Mouse (Mus musculus) lung, embryonic 15.5 days (tissue): Measurements from ENCODE around the gene Gatd1. TPM values are rescaled to one million over a fixed set of nuclear protein-coding genes. Genes with fewer than 3 reads are reported as not detected.
A peak's percentile ranks its signal among the peaks of the same experiment; 100 is the strongest.

Experiments
- ATAC-seq: fragments of 200-750 bp; cut with Nextera tagmentation; 2 replicates; pipeline ENCODE4 v1.8.0; 2017; ENCODE audit warnings: moderate number of reproducible peaks, borderline replicate concordance; ENCODE audit not compliant: low FRiP score, low TSS enrichment; ENCODE audit errors: extremely low read depth
- H3K27ac ChIP-seq: fragments of 300-500 bp; sonication (generic); 2 replicates; pipeline ENCODE4 v1.5.1; 2015; ENCODE audit warnings: moderate library complexity, mild to moderate bottlenecking, inconsistent platforms
- H3K27me3 ChIP-seq: fragments of 300-500 bp; sonication (generic); 2 replicates; pipeline ENCODE4 v1.6.1; 2015; ENCODE audit warnings: inconsistent platforms
- H3K36me3 ChIP-seq: fragments of 300-500 bp; sonication (generic); 2 replicates; pipeline ENCODE4 v1.6.1; 2015; ENCODE audit warnings: inconsistent platforms
- H3K4me1 ChIP-seq: fragments of 300-500 bp; sonication (generic); 2 replicates; pipeline ENCODE4 v1.6.1; 2015; ENCODE audit warnings: inconsistent platforms
- H3K4me2 ChIP-seq: fragments of 300-500 bp; sonication (generic); 2 replicates; pipeline ENCODE4 v1.6.1; 2015; ENCODE audit warnings: inconsistent platforms, mild to moderate bottlenecking, moderate library complexity
- H3K4me3 ChIP-seq: fragments of 300-500 bp; sonication (generic); 2 replicates; pipeline ENCODE4 v1.5.1; 2015; ENCODE audit warnings: mild to moderate bottlenecking, inconsistent platforms
- H3K9ac ChIP-seq: fragments of 300-500 bp; sonication (generic); 2 replicates; pipeline ENCODE4 v1.6.1; 2015; ENCODE audit warnings: inconsistent platforms
- H3K9me3 ChIP-seq: fragments of 300-500 bp; sonication (generic); 2 replicates; pipeline ENCODE4 v1.6.1; 2016; ENCODE audit warnings: inconsistent platforms
- WGBS: fragments of 180-500 bp; shearing (Covaris S2); methylation state at CpG from one replicate; pipeline ENCODE4 v1.1.7; 2015; 5-methylcytosine and 5-hydroxymethylcytosine counted together
- polyA plus RNA-seq: library from polyadenylated mRNA; unstranded; fragments of >200 nt; fragmentation: Nextera tagmentation; extraction: Ambion mirVana; gene quantifications from 2 replicates; pipeline ENCODE4 v1.2.1, GENCODE M21; 2015

The Gatd1 gene
- polyA plus RNA-seq, 1 experiment from 2014 or later: 51.8 TPM

DNA sequence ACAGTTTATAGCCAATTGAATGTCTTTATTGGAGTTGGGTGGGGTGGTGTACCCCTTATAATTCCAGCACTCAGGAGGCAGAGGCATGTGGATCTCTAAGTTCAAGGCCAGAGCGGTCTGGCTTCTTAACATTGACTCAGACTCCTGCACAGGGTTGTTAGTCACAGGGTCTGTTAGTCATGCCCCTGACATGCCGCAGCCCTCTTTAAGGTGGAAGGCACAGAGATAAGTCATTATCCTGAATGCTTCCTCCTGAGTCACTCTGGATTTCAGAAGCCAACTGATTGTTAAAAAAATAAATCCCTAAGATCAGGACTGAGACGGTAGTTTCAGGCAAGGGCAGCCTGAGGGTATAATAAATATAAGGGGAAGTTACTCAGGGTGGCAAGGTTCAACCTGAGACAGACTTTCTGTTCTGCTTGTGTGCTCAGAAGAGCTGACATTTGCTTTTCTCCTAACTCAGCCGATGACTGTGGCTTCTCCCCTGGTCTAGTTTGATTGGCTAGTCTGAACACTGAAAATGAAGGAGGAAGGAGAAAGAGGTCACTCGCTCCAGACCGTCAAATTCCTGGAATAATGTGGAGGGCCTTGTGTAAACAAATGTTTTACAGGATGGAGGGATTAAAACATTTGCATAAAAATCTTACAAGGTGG is 41.9 kb downstream of the Gatd1 start:
- H3K27ac ChIP-seq: no peak overlapping the region
- WGBS: 28% methylated on average over 6 of the region's 6 CpGs
- no peak overlapping the region for H3K4me3 ChIP-seq
- no peaks in the 10 kb centered on the region for H3K36me3 ChIP-seq
- no peaks in the 10 kb centered on the region for H3K27me3 ChIP-seq
- no peak overlapping the region for H3K9ac ChIP-seq
- H3K4me1 ChIP-seq: peaks cover 2% of the 10 kb centered on the region; the same call in 1 of the 2 replicates
- no peak for ATAC-seq
- no peaks in the 10 kb centered on the region for H3K9me3 ChIP-seq
- no peak overlapping the region for H3K4me2 ChIP-seq

DNA sequence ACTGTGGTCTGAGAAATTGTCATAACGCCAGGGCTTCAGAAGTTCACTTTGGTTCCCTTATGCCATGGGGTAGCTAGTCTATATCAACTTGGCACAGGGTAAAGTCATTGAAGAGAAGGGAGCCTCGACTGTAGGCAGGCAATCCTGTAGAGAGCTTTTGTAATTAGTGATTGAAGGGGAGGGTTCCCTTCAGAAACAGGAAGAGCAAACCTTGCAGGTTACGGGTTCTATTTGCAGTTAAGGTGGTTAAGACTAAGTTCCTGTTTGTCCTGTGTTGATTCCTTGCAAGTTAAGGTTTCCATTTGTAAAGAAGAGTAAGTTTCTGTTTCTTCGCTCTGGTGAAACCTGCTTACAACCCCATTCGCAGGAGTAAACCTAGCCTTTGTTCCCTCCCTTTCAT is 44.0 kb downstream of the Gatd1 start:
- 58% methylated on average over 5 of the region's 5 CpGs for WGBS
- H3K9me3 ChIP-seq: no peaks in the 10 kb centered on the region
- no peak for ATAC-seq

DNA sequence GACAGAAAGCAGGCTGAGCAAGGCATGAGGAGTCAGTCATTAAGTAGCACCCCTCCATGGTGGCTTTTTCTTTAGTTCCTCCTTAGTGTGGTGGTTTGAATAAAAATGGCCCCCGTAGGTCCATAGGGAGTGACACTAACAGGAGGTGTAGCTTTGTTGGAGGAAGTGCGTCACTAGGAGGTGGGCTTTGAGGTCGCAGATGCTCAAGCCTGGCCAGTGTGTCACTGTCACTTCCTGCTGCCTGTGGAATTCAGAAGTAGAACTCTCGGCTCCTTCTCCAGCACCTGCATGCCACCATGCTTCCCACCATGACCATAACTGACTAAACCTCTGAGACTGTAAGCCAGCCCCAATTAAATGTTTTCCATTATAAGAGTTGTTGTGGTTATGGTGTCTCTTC is 46.6 kb downstream of the Gatd1 start:
- Histone ChIP-seq H3K36me3 (no peaks in the 10 kb centered on the region), H3K4me1 (peaks cover 2% of the 10 kb centered on the region; the same call in 1 of the 2 replicates), H3K4me3 (no peak overlapping the region), H3K27me3 (no peaks in the 10 kb centered on the region), H3K27ac (no peak overlapping the region), H3K9me3 (no peaks in the 10 kb centered on the region), H3K9ac (no peak overlapping the region), H3K4me2 (no peak overlapping the region)
- WGBS: 74% methylated on average over 4 of the region's 4 CpGs
- no peak for ATAC-seq

More for the DNA sequence above, 44.0 kb downstream of the Gatd1 start:
- no peak overlapping the region for H3K4me3 ChIP-seq
- H3K4me2 ChIP-seq: no peak overlapping the region
- H3K9ac ChIP-seq: no peak overlapping the region
- H3K27ac ChIP-seq: no peak overlapping the region
- peaks cover 2% of the 10 kb centered on the region; the same call in 1 of the 2 replicates for H3K4me1 ChIP-seq
- no peaks in the 10 kb centered on the region for H3K27me3 ChIP-seq
- no peaks in the 10 kb centered on the region for H3K36me3 ChIP-seq

DNA sequence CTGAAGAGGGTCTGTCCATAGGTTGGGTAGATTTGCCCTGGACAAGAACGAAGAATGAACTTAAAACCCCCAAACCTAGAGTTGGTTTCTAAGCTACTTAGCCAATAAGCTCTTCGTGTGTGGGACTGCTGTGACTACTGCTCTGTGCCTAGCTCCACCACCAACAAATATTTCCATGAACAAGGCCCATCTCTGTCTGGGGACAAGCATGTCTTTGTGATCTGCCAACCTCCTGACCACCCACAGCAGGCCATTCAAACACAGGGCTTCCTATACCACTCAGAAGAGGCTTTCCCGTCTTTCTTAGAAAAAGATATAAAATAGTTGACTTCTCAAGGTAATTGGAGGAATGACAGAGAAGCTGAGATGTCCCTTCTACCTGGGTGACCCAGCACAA is 48.9 kb downstream of the Gatd1 start:
- 56% methylated on average over 3 of the region's 3 CpGs for WGBS
- peaks cover 6% of the 10 kb centered on the region; the same call in 1 of the 2 replicates for H3K27me3 ChIP-seq
- H3K4me3 ChIP-seq: no peak overlapping the region
- H3K4me2 ChIP-seq: no peak overlapping the region
- ATAC-seq: no peak
- H3K9ac ChIP-seq: no peak overlapping the region
- H3K36me3 ChIP-seq: no peaks in the 10 kb centered on the region
- H3K9me3 ChIP-seq: no peaks in the 10 kb centered on the region
- 0 out of 2 replicates have a peak, but pooled peaks cover 13% of the 10 kb centered on the region for H3K4me1 ChIP-seq
- no peak overlapping the region for H3K27ac ChIP-seq

DNA sequence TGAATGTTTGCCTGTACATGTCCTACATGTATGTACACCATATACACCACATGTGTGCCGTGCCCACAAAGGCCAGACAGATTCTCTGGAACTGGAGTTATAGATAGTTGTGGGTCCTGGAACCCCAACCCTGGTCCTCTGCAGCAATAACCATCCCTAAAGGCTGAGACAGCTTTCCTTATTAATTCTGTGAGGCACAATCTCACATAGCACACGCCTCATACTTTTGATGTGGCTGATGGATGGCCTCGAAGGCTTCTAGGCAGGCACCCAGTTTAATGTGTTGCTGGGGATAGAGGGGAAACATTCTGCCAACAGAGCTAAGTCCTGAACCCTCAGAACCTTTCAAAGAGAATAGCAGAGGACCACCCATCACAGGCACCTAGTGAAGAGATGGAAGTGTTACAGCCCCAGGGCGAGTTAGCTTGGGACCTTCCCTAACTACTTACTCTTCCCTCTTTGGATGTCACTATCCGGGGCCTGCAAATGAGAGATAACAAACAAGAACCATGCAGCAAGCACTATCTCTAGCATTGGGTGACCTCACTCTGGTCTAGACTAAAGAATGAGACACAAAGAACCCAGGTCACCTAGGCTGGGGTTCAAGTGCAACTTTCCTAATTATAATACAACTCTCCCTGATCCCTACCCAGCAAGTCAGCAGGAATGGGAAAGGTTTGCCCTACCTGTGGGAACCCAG is 49.4 kb downstream of the Gatd1 start:
- no peak overlapping the region for H3K27ac ChIP-seq
- peaks cover 6% of the 10 kb centered on the region; the same call in 1 of the 2 replicates for H3K27me3 ChIP-seq
- 64% methylated on average over 5 of the region's 5 CpGs for WGBS
- H3K4me2 ChIP-seq: no peak overlapping the region
- H3K36me3 ChIP-seq: no peaks in the 10 kb centered on the region
- 0 out of 2 replicates have a peak, but pooled peaks cover 13% of the 10 kb centered on the region for H3K4me1 ChIP-seq
- no peak overlapping the region for H3K9ac ChIP-seq
- H3K9me3 ChIP-seq: no peaks in the 10 kb centered on the region
- no peak for ATAC-seq
- no peak overlapping the region for H3K4me3 ChIP-seq

DNA sequence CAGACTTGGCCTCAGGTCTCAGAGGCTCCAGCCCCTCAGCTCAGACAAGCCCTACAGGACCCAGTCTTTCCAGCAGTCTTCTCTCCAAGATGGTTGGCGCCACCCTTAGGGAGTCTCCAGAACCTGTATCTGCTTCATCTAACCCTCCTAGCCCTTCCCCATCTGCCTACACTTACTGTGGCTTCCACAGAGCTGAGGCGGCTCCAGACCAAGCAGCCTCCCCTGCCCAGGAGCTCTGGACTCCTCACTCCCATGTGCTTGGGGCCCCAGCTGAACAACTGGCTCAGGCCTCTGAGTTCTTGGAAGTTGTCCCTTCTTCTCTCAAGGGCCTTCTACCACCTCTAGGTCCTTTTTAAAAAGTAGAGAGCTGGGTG is 50.2 kb downstream of the Gatd1 start:
- H3K4me1 ChIP-seq: 0 out of 2 replicates have a peak, but pooled peaks cover 13% of the 10 kb centered on the region
- H3K4me3 ChIP-seq: no peak overlapping the region
- H3K36me3 ChIP-seq: no peaks in the 10 kb centered on the region
- H3K9me3 ChIP-seq: no peaks in the 10 kb centered on the region
- peaks cover 6% of the 10 kb centered on the region; the same call in 1 of the 2 replicates for H3K27me3 ChIP-seq
- H3K9ac ChIP-seq: no peak overlapping the region
- 64% methylated on average over 2 of the region's 2 CpGs for WGBS
- no peak overlapping the region for H3K27ac ChIP-seq
- no peak overlapping the region for H3K4me2 ChIP-seq
- no peak for ATAC-seq

DNA sequence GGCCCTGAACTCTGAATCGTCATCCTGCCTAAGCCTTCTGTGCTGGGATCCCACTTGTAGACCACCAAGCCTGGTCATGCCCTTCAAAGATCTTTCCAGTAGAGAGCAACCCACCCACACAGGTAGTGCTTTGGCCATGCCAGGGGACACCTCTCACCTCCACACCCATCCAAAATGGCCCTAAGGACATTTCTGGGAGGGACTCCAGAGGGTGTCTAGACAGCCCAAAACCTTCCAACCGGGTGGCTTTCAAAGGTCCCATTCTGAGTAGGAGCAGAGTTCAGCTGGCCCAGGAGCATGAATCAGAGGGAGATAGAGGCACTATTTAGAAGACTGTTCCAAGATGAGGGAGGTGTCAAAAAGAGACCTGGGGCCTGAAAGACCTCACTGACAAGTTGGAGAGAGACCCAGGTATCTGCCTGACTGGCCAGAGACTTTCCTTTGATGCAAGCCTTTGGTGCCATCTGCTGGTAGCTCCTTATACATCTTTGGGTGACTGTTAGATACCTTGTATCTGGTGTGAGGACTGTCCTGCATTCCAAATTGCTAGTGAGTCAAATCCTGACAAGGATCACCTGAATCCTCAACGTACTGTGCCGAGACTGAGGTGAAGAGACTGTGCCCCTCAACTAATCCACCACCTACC is 50.7 kb downstream of the Gatd1 start:
- H3K4me1 ChIP-seq: 0 out of 2 replicates have a peak, but pooled peaks cover 13% of the 10 kb centered on the region
- no peak overlapping the region for H3K4me3 ChIP-seq
- no peak overlapping the region for H3K4me2 ChIP-seq
- 52% methylated on average over 4 of the region's 4 CpGs for WGBS
- H3K9ac ChIP-seq: no peak overlapping the region
- no peaks in the 10 kb centered on the region for H3K9me3 ChIP-seq
- H3K27me3 ChIP-seq: peaks cover 6% of the 10 kb centered on the region; the same call in 1 of the 2 replicates
- H3K36me3 ChIP-seq: no peaks in the 10 kb centered on the region
- H3K27ac ChIP-seq: no peak overlapping the region
- no peak; the same call in 1 of the 2 replicates for ATAC-seq

DNA sequence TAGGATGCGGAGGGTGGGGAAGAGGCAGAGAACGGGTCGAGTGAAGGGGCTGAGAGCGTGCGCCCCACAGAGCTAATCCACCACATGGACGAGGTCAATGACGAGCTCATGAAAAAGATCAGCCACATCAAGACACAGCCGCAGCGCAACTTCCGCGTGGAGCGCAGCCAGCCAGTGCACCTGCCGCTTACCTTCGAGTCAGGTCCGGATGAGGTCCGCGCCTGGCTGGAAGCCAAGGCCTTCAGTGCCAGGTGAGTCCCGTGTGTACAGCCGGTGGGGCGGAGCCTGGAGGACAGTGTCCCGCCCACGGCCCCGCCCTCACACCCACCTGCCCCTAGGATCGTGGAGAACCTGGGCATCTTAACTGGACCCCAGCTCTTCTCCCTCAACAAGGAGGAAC is 52.4 kb downstream of the Gatd1 start:
- 11% methylated on average over 24 of the region's 24 CpGs for WGBS
- peak; percentile 70; the same call in 1 of the 2 replicates for ATAC-seq
- peaks cover 6% of the 10 kb centered on the region; the same call in 1 of the 2 replicates for H3K27me3 ChIP-seq
- H3K4me1 ChIP-seq: 0 out of 2 replicates have a peak, but pooled peaks cover 13% of the 10 kb centered on the region
- 0 out of 2 replicates have a peak overlapping the region, but pooled peaks have one; percentile 19 for H3K27ac ChIP-seq
- H3K9me3 ChIP-seq: no peaks in the 10 kb centered on the region
- peak overlapping the region; percentile 23 for H3K4me2 ChIP-seq
- no peak overlapping the region for H3K9ac ChIP-seq
- H3K4me3 ChIP-seq: no peak overlapping the region
- H3K36me3 ChIP-seq: no peaks in the 10 kb centered on the region

Other genes with a start within 250 kb of the Gatd1 start
- gene Rnh1, start 241.3 kb downstream of the Gatd1 start, polyA plus RNA-seq: 143 and 152 TPM in 2 replicates
- gene Hras, start 220.1 kb downstream of the Gatd1 start, polyA plus RNA-seq: 99.9 and 102 TPM in 2 replicates
- gene Lrrc56, start 220.0 kb downstream of the Gatd1 start, polyA plus RNA-seq: 5.8 and 6.9 TPM in 2 replicates
- gene Lmntd2, start 200.1 kb downstream of the Gatd1 start, polyA plus RNA-seq: 1.1 and 1.3 TPM in 2 replicates
- gene Rassf7, start 198.3 kb downstream of the Gatd1 start, polyA plus RNA-seq: 59.7 and 62.6 TPM in 2 replicates
- 71.8 and 71.9 TPM in 2 replicates for gene Phrf1, start 185.4 kb downstream of the Gatd1 start, polyA plus RNA-seq
- 3.0 and 4.6 TPM in 2 replicates for gene Irf7, start 147.7 kb downstream of the Gatd1 start, polyA plus RNA-seq
- not detected in 2 replicates for gene Cdhr5, start 137.3 kb downstream of the Gatd1 start, polyA plus RNA-seq
- gene Sct, start 135.0 kb downstream of the Gatd1 start, polyA plus RNA-seq: 2.3 and 2.6 TPM in 2 replicates
- gene Drd4, start 122.1 kb downstream of the Gatd1 start, polyA plus RNA-seq: 0.49 and 0.57 TPM in 2 replicates
- gene Deaf1, start 86.4 kb downstream of the Gatd1 start, polyA plus RNA-seq: 56.0 and 56.2 TPM in 2 replicates
- gene Tmem80, start 86.4 kb downstream of the Gatd1 start, polyA plus RNA-seq: 42.3 and 45.8 TPM in 2 replicates
- 29.1 and 29.8 TPM in 2 replicates for gene Eps8l2, start 75.3 kb downstream of the Gatd1 start, polyA plus RNA-seq
- gene Taldo1, start 21.9 kb downstream of the Gatd1 start, polyA plus RNA-seq: 281 and 293 TPM in 2 replicates
- gene Cend1, start 15.4 kb upstream of the Gatd1 start, polyA plus RNA-seq: 0.52 and 0.90 TPM in 2 replicates
- gene Slc25a22, start 23.8 kb upstream of the Gatd1 start, polyA plus RNA-seq: 24.9 and 25.1 TPM in 2 replicates
- 14.4 and 15.8 TPM in 2 replicates for gene Pidd1, start 29.9 kb upstream of the Gatd1 start, polyA plus RNA-seq
- 1,155 and 1,294 TPM in 2 replicates for gene Rplp2, start 33.2 kb upstream of the Gatd1 start, polyA plus RNA-seq
- 35.9 and 41.6 TPM in 2 replicates for gene Pnpla2, start 41.1 kb upstream of the Gatd1 start, polyA plus RNA-seq
- gene Cracr2b, start 47.0 kb upstream of the Gatd1 start, polyA plus RNA-seq: 35.6 and 40.8 TPM in 2 replicates
- 24.4 and 30.7 TPM in 2 replicates for gene Cd151, start 53.3 kb upstream of the Gatd1 start, polyA plus RNA-seq
- gene Polr2l, start 61.0 kb upstream of the Gatd1 start, polyA plus RNA-seq: 66.9 and 69.2 TPM in 2 replicates
- gene Tspan4, start 61.1 kb upstream of the Gatd1 start, polyA plus RNA-seq: 96.9 and 100 TPM in 2 replicates
- gene Chid1, start 125.7 kb upstream of the Gatd1 start, polyA plus RNA-seq: 39.5 and 40.9 TPM in 2 replicates
- 69.1 and 73.4 TPM in 2 replicates for gene Ap2a2, start 148.0 kb upstream of the Gatd1 start, polyA plus RNA-seq
- 0.07 and 0.11 TPM in 2 replicates for gene Muc6, start 241.2 kb upstream of the Gatd1 start, polyA plus RNA-seq